Mouse (Mus musculus): ENCODE measurements around the gene Ehf.

DNA sequence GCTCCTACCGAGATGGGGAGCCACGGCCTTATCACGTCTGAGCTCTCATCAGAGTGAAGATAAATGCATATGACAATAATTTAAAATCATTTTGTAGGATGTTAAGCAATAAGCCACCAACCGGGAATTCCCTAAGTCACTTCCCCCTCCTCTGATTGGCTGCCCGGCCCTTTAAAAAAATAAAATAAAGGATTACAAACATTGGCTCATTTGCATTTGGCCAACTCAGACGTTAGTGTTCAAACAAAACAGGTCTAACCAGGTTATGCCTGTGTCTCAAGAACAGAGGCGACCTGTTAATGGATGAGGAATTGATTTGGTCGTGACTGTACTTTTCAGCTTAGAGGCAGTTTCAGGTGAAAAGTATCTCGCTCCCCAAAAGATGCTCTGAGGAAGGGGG, at the start of gene Ehf:
- TF ChIP-seq CTCF (IDR thresholded peaks at IDR 0.05; ENCODE audit: low read depth) (no peak), EP300 (IDR thresholded peaks at IDR 0.05; ENCODE audit: low read depth) (no peak)

Measured in heart, postnatal 0 days (tissue).